Mouse (Mus musculus): ENCODE measurements around the gene Ikzf3. TPM values are rescaled to one million over a fixed set of nuclear protein-coding genes. Genes with fewer than 3 reads are reported as not detected.

Gene Ikzf3
- total and polyA plus RNA-seq, 2 experiments from 2014 or later: 0.20 TPM; not detected in 1

DNA sequence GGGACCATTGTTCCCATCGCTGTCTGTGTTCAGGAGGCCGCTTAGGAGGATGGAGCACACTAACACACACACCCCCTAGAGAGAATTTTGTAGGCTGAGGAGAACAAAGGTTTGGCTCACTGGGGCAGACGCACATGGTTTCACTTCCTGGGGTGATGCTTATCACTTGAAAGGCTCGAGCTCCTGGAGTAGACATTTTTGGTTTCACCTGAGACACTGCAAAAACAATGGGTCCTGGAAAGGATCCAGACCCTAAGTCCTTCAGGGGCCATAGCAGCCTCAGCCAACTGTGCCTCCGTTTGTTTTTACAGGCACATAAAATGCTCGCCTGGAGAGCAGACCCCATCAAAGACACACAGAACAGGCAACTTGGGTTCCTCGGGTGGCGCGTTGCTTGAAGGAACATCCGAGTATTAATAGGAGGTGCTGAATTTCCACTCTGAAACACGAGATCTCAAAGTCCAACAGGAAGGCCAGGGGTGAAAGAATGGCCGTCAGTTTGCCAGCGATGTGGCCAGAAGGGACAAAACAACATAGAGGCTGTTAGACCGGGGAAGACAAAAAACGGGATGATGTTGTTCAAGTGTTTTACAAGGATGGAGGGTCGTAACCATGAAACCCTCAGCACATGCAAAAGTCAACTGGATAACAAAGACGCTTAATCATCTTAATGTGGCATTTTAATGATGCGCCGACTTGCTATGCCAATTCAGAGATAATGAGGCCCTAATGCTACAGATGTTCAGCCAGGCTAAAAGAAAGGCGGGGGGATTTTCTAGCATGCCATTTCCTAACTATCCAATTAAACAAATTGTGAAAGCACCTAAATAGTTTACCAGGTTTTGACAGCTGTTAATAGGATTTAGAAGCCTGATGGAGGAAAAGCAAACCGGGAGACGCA lies 48.2 kb downstream of the Ikzf3 start:
- Histone ChIP-seq H3K4me2 (ENCODE audit: low read depth, low read length) (no peak overlapping the region; the same call in 1 of the 2 replicates), H3K36me3 (ENCODE audit: insufficient read depth, low read length) (no peaks in the 10 kb centered on the region), H3K9ac (replicated peaks; ENCODE audit: low read length) (no peak overlapping the region), H3K4me3 (ENCODE audit: low read length) (no peak overlapping the region), H3K27me3 (ENCODE audit: insufficient read depth, low read length) (no peaks in the 10 kb centered on the region), H3K9me3 (ENCODE audit: low read length) (no peaks in the 10 kb centered on the region), H3K4me1 (ENCODE audit: insufficient read depth, low read length) (no peaks in the 10 kb centered on the region), H3K27ac (no peak overlapping the region; the same call in 1 of the 2 replicates)
- TF ChIP-seq CTCF (IDR thresholded peaks at IDR 0.05; ENCODE audit: low read depth): no peak
- 40% methylated on average over 22 of the region's 22 CpGs for WGBS
- DNase-seq (ENCODE audit: low spot score): peak; percentile 28
- no peak for ATAC-seq

DNA sequence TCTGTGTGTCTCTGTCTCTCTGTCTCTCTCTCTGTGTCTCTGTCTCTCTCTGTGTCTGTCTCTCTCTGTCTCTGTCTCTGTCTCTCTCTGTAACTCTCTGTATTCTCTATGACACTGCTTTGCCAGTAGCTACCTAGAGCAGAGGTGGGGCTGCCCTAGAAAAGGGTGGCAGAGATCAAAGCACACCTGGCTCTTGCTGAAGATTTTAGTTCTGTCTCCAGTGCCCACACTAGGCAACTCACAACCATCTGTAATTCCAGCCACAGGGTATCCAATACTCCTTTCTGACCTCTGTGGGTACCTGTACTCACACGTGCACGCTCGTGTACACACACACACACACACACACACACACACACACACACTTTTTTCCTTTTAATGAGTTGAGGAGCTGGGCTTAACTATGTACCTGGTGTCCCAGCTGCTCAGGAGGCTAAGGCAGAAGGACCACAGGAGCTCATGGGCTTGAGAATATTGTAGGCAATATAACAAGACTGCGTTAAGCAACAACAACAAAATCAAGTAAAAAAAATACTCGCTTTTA lies 50.6 kb downstream of the Ikzf3 start:
- no peak overlapping the region for H3K4me3 ChIP-seq (ENCODE audit: low read length)
- no peak overlapping the region for H3K4me2 ChIP-seq (ENCODE audit: low read depth, low read length)
- H3K36me3 ChIP-seq (ENCODE audit: insufficient read depth, low read length): no peaks in the 10 kb centered on the region
- H3K27me3 ChIP-seq (ENCODE audit: insufficient read depth, low read length): no peaks in the 10 kb centered on the region
- no peak overlapping the region for H3K27ac ChIP-seq
- 90% methylated on average over 5 of the region's 5 CpGs for WGBS
- no peak for ATAC-seq
- H3K9ac ChIP-seq (replicated peaks; ENCODE audit: low read length): no peak overlapping the region
- H3K9me3 ChIP-seq (ENCODE audit: low read length): no peaks in the 10 kb centered on the region
- no peak for DNase-seq (ENCODE audit: low spot score)
- no peak for TF ChIP-seq CTCF (IDR thresholded peaks at IDR 0.05; ENCODE audit: low read depth)
- no peaks in the 10 kb centered on the region for H3K4me1 ChIP-seq (ENCODE audit: insufficient read depth, low read length)

DNA sequence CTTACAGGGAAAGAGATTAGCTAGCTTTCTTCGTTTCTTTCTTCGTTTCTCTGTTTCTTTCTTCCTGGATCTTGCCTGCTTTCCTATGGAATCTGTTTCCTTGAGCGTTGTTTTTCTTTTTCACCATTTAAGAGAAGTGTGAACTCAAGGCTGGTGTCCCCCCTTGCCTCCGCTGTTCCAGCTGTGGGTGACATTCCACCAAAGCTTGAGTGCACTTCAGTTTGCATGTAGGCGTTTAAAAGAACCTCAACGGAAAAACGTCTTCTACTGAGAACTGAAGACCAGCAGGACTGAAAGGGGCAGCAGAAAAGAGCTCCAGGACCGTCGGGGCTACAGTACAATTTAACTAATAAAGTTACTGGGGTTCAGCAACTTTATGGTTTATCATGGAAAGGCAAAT lies 52.4 kb downstream of the Ikzf3 start:
- H3K27ac ChIP-seq: no peak overlapping the region
- ATAC-seq: no peak
- H3K9me3 ChIP-seq (ENCODE audit: low read length): no peaks in the 10 kb centered on the region
- DNase-seq (ENCODE audit: low spot score): no peak
- H3K4me1 ChIP-seq (ENCODE audit: insufficient read depth, low read length): no peaks in the 10 kb centered on the region
- H3K36me3 ChIP-seq (ENCODE audit: insufficient read depth, low read length): no peaks in the 10 kb centered on the region
- WGBS: 60% methylated on average over 9 of the region's 9 CpGs
- no peak for TF ChIP-seq CTCF (IDR thresholded peaks at IDR 0.05; ENCODE audit: low read depth)
- H3K9ac ChIP-seq (replicated peaks; ENCODE audit: low read length): no peak overlapping the region
- H3K4me3 ChIP-seq (ENCODE audit: low read length): no peak overlapping the region
- no peak overlapping the region for H3K4me2 ChIP-seq (ENCODE audit: low read depth, low read length)
- H3K27me3 ChIP-seq (ENCODE audit: insufficient read depth, low read length): no peaks in the 10 kb centered on the region

DNA sequence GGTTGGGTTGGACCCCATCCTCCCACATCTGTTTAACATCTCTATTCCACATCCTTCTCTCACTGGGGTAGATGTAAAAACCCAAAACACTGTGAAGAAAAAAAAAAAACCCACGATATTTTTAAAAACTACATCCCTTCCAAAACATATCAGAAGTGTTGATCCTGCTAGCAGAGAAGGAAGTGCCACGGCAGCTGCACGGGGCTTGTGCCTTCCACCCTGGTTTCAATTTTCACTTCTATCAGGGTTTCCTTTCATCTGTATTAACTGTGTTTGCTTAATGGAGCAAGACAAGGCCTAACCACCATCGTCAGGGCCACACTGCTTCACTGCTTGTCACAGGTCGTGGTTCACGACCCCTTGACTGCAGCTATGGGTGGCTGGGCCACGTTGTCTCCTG lies 52.9 kb downstream of the Ikzf3 start:
- 20% methylated on average over 7 of the region's 7 CpGs for WGBS
- H3K4me2 ChIP-seq (ENCODE audit: low read depth, low read length): no peak overlapping the region
- no peak for TF ChIP-seq CTCF (IDR thresholded peaks at IDR 0.05; ENCODE audit: low read depth)

DNA sequence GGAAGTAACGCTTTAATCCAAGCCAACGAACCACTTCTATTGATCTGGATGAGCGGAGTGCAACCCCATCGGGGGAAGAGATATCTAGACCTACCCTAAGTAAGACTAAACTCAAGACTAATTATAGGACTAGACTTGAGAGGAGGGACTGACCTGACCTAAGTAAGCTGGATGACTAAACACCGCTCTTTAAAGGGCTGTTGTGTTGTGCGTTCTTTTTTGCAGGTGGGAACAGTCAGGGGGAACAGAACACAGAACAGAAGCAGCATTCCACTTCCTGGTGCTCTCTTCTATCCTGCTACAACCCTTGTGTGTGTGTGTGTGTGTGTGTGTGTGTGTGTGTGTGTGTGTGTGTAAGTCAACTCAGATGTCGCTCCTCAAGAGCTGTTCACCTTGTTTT lies 54.3 kb downstream of the Ikzf3 start:
- H3K9me3 ChIP-seq (ENCODE audit: low read length): no peaks in the 10 kb centered on the region
- no peaks in the 10 kb centered on the region for H3K36me3 ChIP-seq (ENCODE audit: insufficient read depth, low read length)
- H3K4me3 ChIP-seq (ENCODE audit: low read length): no peak overlapping the region
- H3K27ac ChIP-seq: no peak overlapping the region
- no peaks in the 10 kb centered on the region for H3K4me1 ChIP-seq (ENCODE audit: insufficient read depth, low read length)
- TF ChIP-seq CTCF (IDR thresholded peaks at IDR 0.05; ENCODE audit: low read depth): no peak
- 84% methylated on average over 7 of the region's 7 CpGs for WGBS
- H3K4me2 ChIP-seq (ENCODE audit: low read depth, low read length): no peak overlapping the region
- ATAC-seq (no peak), DNase-seq (ENCODE audit: low spot score) (no peak)
- no peak overlapping the region for H3K9ac ChIP-seq (replicated peaks; ENCODE audit: low read length)
- no peaks in the 10 kb centered on the region for H3K27me3 ChIP-seq (ENCODE audit: insufficient read depth, low read length)

More for the DNA sequence above, 52.9 kb downstream of the Ikzf3 start:
- Histone ChIP-seq H3K4me1 (ENCODE audit: insufficient read depth, low read length) (no peaks in the 10 kb centered on the region), H3K9me3 (ENCODE audit: low read length) (no peaks in the 10 kb centered on the region), H3K27ac (no peak overlapping the region), H3K36me3 (ENCODE audit: insufficient read depth, low read length) (no peaks in the 10 kb centered on the region), H3K9ac (replicated peaks; ENCODE audit: low read length) (no peak overlapping the region), H3K4me3 (ENCODE audit: low read length) (no peak overlapping the region), H3K27me3 (ENCODE audit: insufficient read depth, low read length) (no peaks in the 10 kb centered on the region)
- no peak for DNase-seq (ENCODE audit: low spot score)
- ATAC-seq: no peak

DNA sequence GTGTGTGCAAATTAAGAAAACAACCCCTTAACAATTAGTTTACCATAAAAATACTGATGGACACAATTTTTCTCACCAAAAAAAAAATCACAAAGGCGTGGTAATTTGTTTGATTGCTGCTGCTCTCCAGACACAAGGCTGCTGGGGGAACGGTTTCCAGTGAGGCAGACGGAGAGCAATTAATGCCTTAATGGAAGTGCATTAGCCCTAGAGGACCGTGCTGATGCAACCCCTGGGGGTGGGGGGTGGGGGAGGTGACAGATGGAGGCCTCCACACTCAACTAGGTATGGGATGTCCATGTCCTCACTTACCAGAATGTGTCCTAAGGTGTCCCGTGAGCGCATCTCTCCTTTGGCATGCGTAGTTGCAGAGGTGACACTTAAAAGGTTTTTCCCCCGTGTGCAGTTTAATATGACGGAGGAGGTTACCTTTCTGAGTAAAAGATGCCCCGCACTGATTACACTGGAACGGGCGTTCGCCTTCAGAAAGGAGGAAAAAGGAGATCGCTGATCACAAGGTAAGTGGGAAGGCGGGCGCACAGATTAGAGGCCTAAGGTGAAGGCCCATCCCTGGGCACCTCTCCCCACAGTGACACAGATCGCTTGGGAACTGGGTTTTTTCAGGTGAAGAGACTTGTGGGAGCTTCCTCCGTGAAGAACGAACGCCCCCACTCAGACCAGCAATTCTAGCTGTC lies 57.1 kb downstream of the Ikzf3 start:
- no peak for ATAC-seq
- no peak for TF ChIP-seq CTCF (IDR thresholded peaks at IDR 0.05; ENCODE audit: low read depth)
- 71% methylated on average over 20 of the region's 20 CpGs for WGBS
- no peak overlapping the region for H3K4me2 ChIP-seq (ENCODE audit: low read depth, low read length)
- DNase-seq (ENCODE audit: low spot score): no peak
- H3K27me3 ChIP-seq (ENCODE audit: insufficient read depth, low read length): no peaks in the 10 kb centered on the region
- H3K27ac ChIP-seq: no peak overlapping the region
- no peak overlapping the region for H3K9ac ChIP-seq (replicated peaks; ENCODE audit: low read length)
- no peak overlapping the region for H3K4me3 ChIP-seq (ENCODE audit: low read length)
- H3K4me1 ChIP-seq (ENCODE audit: insufficient read depth, low read length): no peaks in the 10 kb centered on the region
- H3K9me3 ChIP-seq (ENCODE audit: low read length): no peaks in the 10 kb centered on the region
- H3K36me3 ChIP-seq (ENCODE audit: insufficient read depth, low read length): no peaks in the 10 kb centered on the region
